Mouse (Mus musculus): ENCODE data around the gene Cmya5.

The Cmya5 gene

GRCm38 (mm10) chr13:93000640-93001351 is 143.7 kb downstream of the Cmya5 start:
- no peak for ATAC-seq (ENCODE audit: insufficient number of reproducible peaks, low FRiP score, low TSS enrichment)

DNA sequence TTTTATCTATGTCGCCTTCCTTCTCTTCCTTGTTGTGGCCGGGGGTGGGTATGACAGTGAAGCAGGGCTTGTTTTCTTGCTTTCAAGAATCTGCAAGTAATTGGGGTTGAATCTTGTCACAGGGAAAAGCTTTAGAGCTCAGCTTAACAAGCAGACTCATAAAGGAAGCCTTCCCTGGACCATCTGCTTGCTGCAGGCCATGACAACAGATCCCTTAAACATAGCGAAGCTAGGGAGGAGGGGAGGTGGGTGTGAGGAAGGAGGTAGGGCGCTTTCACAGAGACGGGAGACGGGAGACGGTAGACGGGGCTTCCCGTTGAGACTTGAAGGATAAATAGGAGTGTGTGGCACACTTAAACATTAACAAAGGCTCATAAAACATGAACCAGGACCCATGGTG is 144.7 kb downstream of the Cmya5 start:
- no peak for ATAC-seq (ENCODE audit: insufficient number of reproducible peaks, low FRiP score, low TSS enrichment)

DNA sequence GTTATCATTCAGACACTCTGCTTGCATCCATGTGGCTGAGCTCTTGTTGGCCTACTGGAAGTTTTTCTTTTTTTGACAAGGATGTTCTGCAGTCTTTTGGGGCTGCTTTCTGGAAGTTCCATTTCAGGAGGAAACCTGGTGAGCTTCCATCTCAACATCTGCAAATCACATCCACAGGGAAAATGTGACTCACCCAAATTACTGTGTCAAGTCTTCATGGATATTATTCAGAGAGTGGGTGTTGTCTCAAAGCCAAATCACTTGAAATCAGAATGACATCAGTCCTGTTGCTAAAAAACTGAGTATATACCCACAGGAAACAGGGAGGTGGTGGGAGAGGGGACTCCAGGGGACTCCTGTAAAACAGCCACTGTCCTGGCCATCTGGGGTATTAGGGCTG is 149.8 kb downstream of the Cmya5 start:
- no peak for ATAC-seq (ENCODE audit: insufficient number of reproducible peaks, low FRiP score, low TSS enrichment)

GRCm38 (mm10) chr13:92992823-92993222 is 151.7 kb downstream of the Cmya5 start:
- ATAC-seq (ENCODE audit: insufficient number of reproducible peaks, low FRiP score, low TSS enrichment) = no peak
